9 mouse cellular contexts compared by ENCODE assay signal in genomic region chr16:93816861-93817260, GRCm38 (mm10). TPM values are rescaled to one million over a fixed set of nuclear protein-coding genes. Genes with fewer than 3 reads are reported as not detected.
DNase-seq lines count a peak whose midpoint lies in the region; ATAC-seq and TF ChIP-seq lines count a peak whose summit lies in the region.
"Had no signal": no experiment of that assay in that cellular context is flagged by ENCODE, and none has a peak within 500 bp of the region (broad histone marks: within the 10 kb centered on the region; RNA-seq: fewer than 3 reads in every experiment).

No protein-coding gene starts in this region.

- peak overlapping the region; percentile 86 for H3K27ac ChIP-seq in layer of hippocampus, adult 2 months
- peak overlapping the region; percentile 98 for H3K27ac ChIP-seq in MEL (ENCODE audit: control insufficient read depth, low read depth, low read length)
- H3K27ac ChIP-seq in liver, embryonic 16.5 days (ENCODE audit: low read length) = peak overlapping the region; percentile 90

- peaks cover 5 to 10% of the 10 kb centered on the region in 2 experiments; a peak in 3 of 4 replicates for H3K4me1 ChIP-seq in MEL (ENCODE audit: control insufficient read depth in 1 of 2, insufficient read depth in 2 of 2, low read length in 2 of 2)
- H3K4me1 ChIP-seq in erythroblast, embryonic 14.5 days (ENCODE audit: control insufficient read depth) = peaks cover 53% of the 10 kb centered on the region
- H3K4me1 ChIP-seq in liver, embryonic 16.5 days (ENCODE audit: control insufficient read depth, low read depth, low read length) = peaks cover 36% of the 10 kb centered on the region

- no peak; a peak in 1 of 4 replicates for TF ChIP-seq POLR2A in MEL (IDR thresholded peaks at IDR 0.05; ENCODE audit: control insufficient read depth in 1 of 2, insufficient read depth in 1 of 2, low read depth in 1 of 2, low read length in 2 of 2, poor library complexity in 1 of 2)

- peaks cover 3% of the 10 kb centered on the region; the same call in 1 of the 2 replicates for H3K79me2 ChIP-seq in MEL (ENCODE audit: control insufficient read depth, insufficient read depth, low read length, poor library complexity)

- no peak for TF ChIP-seq EP300 in MEL (IDR thresholded peaks at IDR 0.05; ENCODE audit: low read depth in 1 of 2, low read length in 2 of 2)

- H3K4me2 ChIP-seq in liver, embryonic 16.5 days (ENCODE audit: low read depth, low read length) = peak overlapping the region; percentile 50

- H3K9me3 ChIP-seq in MEL (replicated peaks; ENCODE audit: insufficient read depth, low read length) = no peaks in the 10 kb centered on the region
- peaks cover 9% of the 10 kb centered on the region for H3K9me3 ChIP-seq in erythroblast, embryonic 14.5 days (ENCODE audit: control insufficient read depth, low read length)
- no peaks in the 10 kb centered on the region for H3K9me3 ChIP-seq in liver, embryonic 16.5 days (replicated peaks; ENCODE audit: control insufficient read depth, low read length)

- no peak for ATAC-seq in liver, embryonic 16.5 days (ENCODE audit: low read depth)

- H3K27me3 ChIP-seq in MEL (ENCODE audit: control insufficient read depth in 1 of 2, insufficient read depth in 2 of 2, low read length in 2 of 2) = no peaks in the 10 kb centered on the region
- no peaks in the 10 kb centered on the region for H3K27me3 ChIP-seq in erythroblast, embryonic 14.5 days (ENCODE audit: control insufficient read depth)
- no peaks in the 10 kb centered on the region for H3K27me3 ChIP-seq in liver, embryonic 16.5 days (ENCODE audit: control insufficient read depth, insufficient read depth, low read depth, low read length)

- DNase-seq in layer of hippocampus, adult 2 months (ENCODE audit: low spot score in 2 of 2) = no peak
- DNase-seq in layer of hippocampus, postnatal 25 days (ENCODE audit: extremely low spot score in 1 of 2, low spot score in 1 of 2) = no peak
- peak; percentile 87 for DNase-seq in MEL (ENCODE audit: low read depth, low spot score)
- no peak for DNase-seq in frontal cortex, postnatal 36 days (ENCODE audit: low spot score in 2 of 2)
- no peak for DNase-seq in ovary, postnatal 36 days (ENCODE audit: low spot score)
- no peak for DNase-seq in frontal cortex, postnatal 14 days (ENCODE audit: low spot score in 2 of 2)
- DNase-seq: right cerebral cortex, adult 18-20 months had no signal

- peak overlapping the region; percentile 52 for H3K9ac ChIP-seq in MEL (ENCODE audit: control insufficient read depth, low read depth, low read length, poor library complexity, severe bottlenecking)
- no peak overlapping the region for H3K9ac ChIP-seq in liver, embryonic 16.5 days (ENCODE audit: low read depth, low read length)

- TF ChIP-seq RAD21 in MEL (IDR thresholded peaks at IDR 0.05; ENCODE audit: low read depth, low read length) = no peak

- H3K4me3 ChIP-seq in layer of hippocampus, adult 2 months = no peak overlapping the region
- H3K4me3 ChIP-seq in MEL (ENCODE audit: control insufficient read depth in 1 of 2, insufficient read depth in 1 of 2, low read depth in 2 of 2, low read length in 2 of 2) = peak overlapping the region; percentile 46 to 67
- peak overlapping the region; percentile 65 for H3K4me3 ChIP-seq in erythroblast, embryonic 14.5 days (replicated peaks)
- peak overlapping the region; percentile 49 for H3K4me3 ChIP-seq in liver, embryonic 16.5 days (ENCODE audit: low read depth, low read length)

- peak; percentile 40 for TF ChIP-seq CTCF in layer of hippocampus, adult 2 months (conservative IDR thresholded peaks at IDR 0.05)
- peak in 2 of 3 experiments; percentile 7 to 20; a peak in 1 of 6 replicates for TF ChIP-seq CTCF in MEL (IDR thresholded peaks at IDR 0.05 in 2 of 3, conservative IDR thresholded peaks at IDR 0.05 in 1 of 3; ENCODE audit: control insufficient read depth in 1 of 3, insufficient read depth in 1 of 3, low read depth in 2 of 3, low read length in 3 of 3, poor library complexity in 1 of 3, severe bottlenecking in 1 of 3)

- H3K36me3 ChIP-seq in MEL (ENCODE audit: control insufficient read depth in 1 of 2, insufficient read depth in 2 of 2, low read length in 2 of 2) = peaks cover 0 to 14% of the 10 kb centered on the region in 2 experiments; a peak in 2 of 4 replicates
- H3K36me3 ChIP-seq in erythroblast, embryonic 14.5 days (ENCODE audit: control insufficient read depth) = peaks cover 11% of the 10 kb centered on the region
- peaks cover 4% of the 10 kb centered on the region for H3K36me3 ChIP-seq in liver, embryonic 16.5 days (ENCODE audit: control insufficient read depth, insufficient read depth)

- WGBS in liver, embryonic 16.5 days (ENCODE audit: insufficient replicate concordance) = 21% methylated on average over 7 of the region's 7 CpGs

TF ChIP-seq in MEL, 35 proteins besides CTCF, POLR2A, EP300 and RAD21:
- TF ChIP-seq ZMIZ1 (IDR thresholded peaks at IDR 0.05; ENCODE audit: low read depth, low read length) = no peak
- TF ChIP-seq POLR2AphosphoS5 (IDR thresholded peaks at IDR 0.05; ENCODE audit: borderline replicate concordance, low read depth, low read length) = no peak
- no peak for TF ChIP-seq TBP (IDR thresholded peaks at IDR 0.05; ENCODE audit: low read depth, low read length)
- no peak for TF ChIP-seq USF1 (IDR thresholded peaks at IDR 0.05; ENCODE audit: low read depth, low read length)
- no peak for TF ChIP-seq NELFE (IDR thresholded peaks at IDR 0.05; ENCODE audit: low read depth, low read length)
- TF ChIP-seq GATA1 (IDR thresholded peaks at IDR 0.05; ENCODE audit: low read depth, low read length) = 0 out of 2 replicates have a peak, but pooled peaks have one; percentile 4
- no peak for TF ChIP-seq CHD1 (IDR thresholded peaks at IDR 0.05; ENCODE audit: low read depth, low read length)
- no peak for TF ChIP-seq E2F4 (IDR thresholded peaks at IDR 0.05; ENCODE audit: borderline replicate concordance, low read depth, low read length)
- TF ChIP-seq USF2 (IDR thresholded peaks at IDR 0.05; ENCODE audit: borderline replicate concordance in 1 of 2, insufficient read depth in 1 of 2, low read depth in 1 of 2, low read length in 2 of 2) = no peak
- no peak for TF ChIP-seq JUND (IDR thresholded peaks at IDR 0.05; ENCODE audit: low read depth, low read length)
- peak; percentile 8; the same call in 1 of the 2 replicates for TF ChIP-seq MXI1 (IDR thresholded peaks at IDR 0.05; ENCODE audit: low read depth, low read length)
- no peak for TF ChIP-seq SIN3A (IDR thresholded peaks at IDR 0.05; ENCODE audit: low read length)
- no peak for TF ChIP-seq GABPA (IDR thresholded peaks at IDR 0.05; ENCODE audit: low read depth, low read length)
- TF ChIP-seq TCF12 (IDR thresholded peaks at IDR 0.05; ENCODE audit: low read depth, low read length) = no peak

RNA-seq across cellular contexts. Expression of gene Morc3, which starts 15.1 kb away (rescaled TPM):
- 10 to 100 TPM; 32.6 to 34.7 TPM for total RNA-seq in layer of hippocampus, adult 2 months (2021)
- total RNA-seq in layer of hippocampus, postnatal 25 days (2021) = 10 to 100 TPM; 29.2 to 29.9 TPM
- 35.1 and 39.1 TPM in 2 replicates for total RNA-seq in MEL (2012; rRNA removed)
- 100 to 1,000 TPM in 1 of 2 experiments, 10 to 100 TPM in 1; 23.3 to 276 TPM for polyA plus RNA-seq in MEL (2012; ENCODE audit: insufficient read depth in 1 of 2, insufficient read length in 2 of 2, low read depth in 1 of 2, low replicate concordance in 2 of 2, missing spikeins in 1 of 2)
- 0.24 and 1.2 TPM in 2 replicates for polyA plus RNA-seq in erythroblast, embryonic 14.5 days (2012)
- polyA plus RNA-seq in liver, embryonic 16.5 days (2015; fragmentation: Nextera tagmentation; extraction: Ambion mirVana) = 15.7 and 16.4 TPM in 2 replicates
